Mouse (Mus musculus): ENCODE data around the gene Dennd2d.
A peak's percentile ranks its signal among the peaks of the same experiment; 100 is the strongest.

Gene Dennd2d

DNA sequence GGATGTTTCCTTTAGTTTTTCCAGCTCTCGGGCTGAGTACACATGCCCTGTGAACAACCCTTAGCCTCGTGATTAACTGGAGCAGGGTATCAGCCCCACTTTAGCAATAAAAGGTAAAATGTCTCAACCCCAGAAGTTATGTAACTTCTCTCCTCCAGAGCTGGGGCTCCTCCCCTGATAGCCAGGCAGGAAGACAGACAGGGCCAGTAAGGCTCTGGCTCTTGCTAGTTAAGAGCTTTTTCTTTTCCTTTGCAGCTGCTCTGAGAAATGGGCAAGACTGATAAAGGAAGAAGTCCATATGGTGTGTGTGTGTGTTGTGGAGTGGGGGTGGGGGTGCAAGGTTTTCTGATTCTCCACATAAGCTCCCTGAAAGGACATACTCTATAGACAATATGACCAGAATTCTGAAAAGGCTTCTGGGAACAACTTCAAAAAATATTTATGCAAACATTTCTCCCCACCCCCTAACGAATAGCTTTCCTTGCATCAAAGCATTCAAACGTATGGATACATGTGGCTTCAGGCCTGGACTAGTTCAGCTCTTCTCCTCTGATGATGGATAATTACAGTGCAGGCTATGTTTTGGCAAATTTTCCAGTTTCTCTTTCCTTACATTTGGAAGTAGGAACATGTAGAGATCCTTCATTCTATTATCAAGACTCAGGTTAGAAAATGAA lies 14.0 kb downstream of the Dennd2d start:
- DNase-seq: no peak

- DNase-seq: no peak
Measured at GRCm38 (mm10) chr3:106496996-106497395, 14.8 kb downstream of the Dennd2d start.

GRCm38 (mm10) chr3:106500510-106500909 lies 18.3 kb downstream of the Dennd2d start:
- DNase-seq: no peak

DNA sequence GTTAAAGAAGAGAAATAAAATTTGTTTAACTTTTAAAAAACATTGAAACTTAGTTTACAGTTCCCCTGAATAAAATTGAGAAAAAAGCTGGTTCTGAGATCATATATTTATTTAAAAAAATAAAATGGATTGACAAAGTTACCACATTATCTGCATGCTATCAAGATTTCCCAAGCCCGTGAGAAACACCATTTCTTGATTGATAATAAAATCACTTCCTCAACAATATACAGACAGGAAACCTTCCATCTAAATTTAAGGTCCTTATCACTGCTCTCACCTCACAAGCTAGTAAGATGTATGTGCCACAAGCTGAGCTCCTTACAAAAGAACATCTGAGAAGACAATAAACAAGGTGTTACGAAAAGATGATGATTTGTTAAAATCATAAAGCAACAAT lies 20.7 kb downstream of the Dennd2d start:
- no peak for DNase-seq

- no peak for DNase-seq
Measured at GRCm38 (mm10) chr3:106510669-106511068, 28.5 kb downstream of the Dennd2d start.

- no peak for DNase-seq
Measured at GRCm38 (mm10) chr3:106515016-106515415, 32.8 kb downstream of the Dennd2d start.

DNA sequence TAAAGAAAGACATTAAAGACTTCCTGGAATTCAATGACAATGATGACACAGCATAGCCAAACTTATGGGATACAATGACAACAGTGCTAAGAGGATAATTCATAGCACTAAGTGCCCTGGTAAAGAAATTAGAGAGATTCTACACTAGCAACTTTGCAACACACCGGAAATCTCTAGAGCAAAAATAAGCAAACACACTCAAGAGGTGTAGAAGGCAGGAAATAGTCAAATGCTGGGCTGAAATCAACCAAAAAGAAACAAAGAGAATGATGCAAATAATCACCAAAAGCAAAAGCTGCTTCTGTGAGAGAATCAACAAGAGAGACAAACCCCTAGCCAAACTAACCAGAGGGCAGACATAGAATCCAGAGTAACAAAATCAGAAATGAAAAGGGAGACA lies 40.5 kb downstream of the Dennd2d start:
- no peak for DNase-seq

DNA sequence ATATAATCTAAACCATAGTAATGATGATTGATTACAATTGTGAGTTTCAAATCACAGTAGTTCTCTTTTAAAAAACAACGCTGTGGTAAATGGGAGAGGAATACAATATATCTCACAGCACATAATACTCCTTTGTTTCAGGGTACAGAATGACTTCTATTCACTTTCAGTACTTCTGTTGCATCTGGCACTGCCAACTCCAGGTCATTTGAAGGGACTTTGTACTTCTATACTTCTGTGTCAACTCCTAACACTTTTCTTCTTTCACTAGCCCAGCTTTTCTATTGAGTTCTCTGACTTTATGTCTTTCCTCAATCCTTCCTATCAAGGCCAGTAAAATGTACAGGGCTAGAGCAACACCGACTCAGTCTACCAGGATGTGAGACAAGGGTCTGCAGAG lies 44.2 kb downstream of the Dennd2d start:
- no peak for DNase-seq

DNA sequence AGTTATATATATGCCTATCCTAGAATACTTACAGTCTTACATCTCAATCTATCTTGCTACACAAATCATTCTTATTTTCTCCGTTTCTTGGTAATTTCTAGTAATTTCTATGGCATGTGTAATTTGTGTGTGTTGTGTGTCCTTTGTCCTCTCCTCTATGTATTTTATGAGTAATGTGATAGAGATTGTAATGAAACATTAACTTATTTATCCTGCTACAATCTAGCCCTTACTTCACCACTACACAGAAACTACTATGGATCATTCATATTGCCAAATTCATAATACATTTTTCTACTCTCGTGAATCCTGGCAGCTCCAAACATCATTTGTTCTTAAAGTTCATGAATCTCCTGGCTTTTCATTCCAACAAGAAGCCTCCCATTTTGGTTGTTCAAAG lies 45.8 kb downstream of the Dennd2d start:
- DNase-seq: no peak

DNA sequence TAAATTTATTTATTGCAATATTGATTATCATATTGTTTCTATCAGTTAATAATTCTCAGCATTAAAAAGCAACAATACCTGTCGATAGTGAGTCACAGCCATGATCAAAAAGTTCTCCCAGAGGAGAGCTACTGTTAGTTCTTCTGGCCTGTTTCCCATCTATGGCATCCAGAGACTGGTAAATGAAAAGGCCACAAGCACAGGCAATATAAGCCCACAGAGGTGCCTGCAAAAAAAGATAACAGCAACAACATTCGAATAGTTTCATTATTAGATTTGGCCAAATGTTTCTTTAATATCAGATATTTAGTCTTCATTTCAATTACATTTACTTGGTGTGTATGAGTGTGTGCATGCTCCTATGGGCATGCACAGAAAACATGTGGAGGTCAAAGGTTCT lies 51.1 kb downstream of the Dennd2d start:
- no peak for DNase-seq

DNA sequence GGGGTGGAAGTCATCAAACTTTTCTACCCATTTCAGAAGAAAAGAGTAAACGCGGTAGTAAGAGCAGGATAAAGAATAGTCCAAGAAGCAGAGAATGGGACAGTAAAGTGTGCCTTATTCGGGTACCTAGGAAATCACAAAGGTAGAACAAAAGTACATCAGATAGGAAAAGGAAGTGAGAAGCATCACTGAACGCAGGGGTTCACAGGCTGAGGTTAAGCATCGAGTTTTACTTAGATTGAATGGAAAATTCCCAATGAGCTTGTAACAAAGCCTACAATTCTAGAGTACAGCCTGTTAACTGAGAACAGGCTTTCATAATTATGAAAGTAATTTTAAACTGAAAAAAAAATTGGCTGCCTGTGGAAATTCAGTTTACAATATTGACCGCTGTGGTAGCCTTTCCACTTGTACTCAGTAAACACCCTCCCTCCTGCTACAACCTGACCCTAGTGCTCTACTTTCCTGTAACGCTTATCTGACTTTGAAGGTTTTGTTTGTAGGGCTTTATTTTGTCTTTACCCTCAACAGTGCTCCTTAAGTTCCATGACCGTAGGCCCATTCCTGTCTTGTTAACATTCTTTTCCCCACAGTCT lies 62.6 kb downstream of the Dennd2d start:
- no peak for DNase-seq

GRCm38 (mm10) chr3:106547171-106547923 lies 65.1 kb downstream of the Dennd2d start, which contains the start of the genes Dram2 and Cept1:
Gene Dram2 (plus strand): TSS chr3:106547798.
Gene Cept1 (minus strand): TSS chr3:106547802.
- DNase-seq: peak; percentile 97

DNA sequence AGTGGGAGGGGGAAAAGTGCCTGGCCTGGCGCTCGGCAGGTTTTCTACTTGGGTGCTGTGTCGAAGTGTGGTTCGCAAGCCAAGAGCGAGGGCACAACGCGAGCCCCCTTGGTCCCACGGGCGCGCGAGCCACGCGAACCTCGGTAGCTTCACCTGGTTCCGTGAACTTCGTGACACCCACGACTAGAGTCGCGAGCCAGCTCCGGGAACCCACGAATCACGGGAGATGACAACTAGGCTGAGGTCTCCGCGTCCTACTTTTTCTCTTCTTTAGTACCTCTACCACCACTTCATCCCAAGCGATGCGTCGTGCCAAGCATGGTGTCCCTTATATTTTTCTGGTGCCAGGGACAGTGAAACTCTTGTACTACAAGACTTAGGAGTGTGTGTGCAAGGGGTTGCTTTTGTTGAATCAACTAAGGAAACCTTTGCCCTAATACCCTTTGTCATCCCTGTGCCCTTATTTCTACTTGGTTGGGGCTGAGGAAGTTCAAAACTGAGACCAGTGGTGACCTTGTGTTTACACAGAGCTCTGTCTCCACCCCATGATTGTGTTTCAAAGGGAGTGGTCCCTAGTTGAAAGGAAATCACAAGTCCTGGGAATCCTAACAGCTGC lies 65.8 kb downstream of the Dennd2d start:
- DNase-seq: peak; percentile 53

DNA sequence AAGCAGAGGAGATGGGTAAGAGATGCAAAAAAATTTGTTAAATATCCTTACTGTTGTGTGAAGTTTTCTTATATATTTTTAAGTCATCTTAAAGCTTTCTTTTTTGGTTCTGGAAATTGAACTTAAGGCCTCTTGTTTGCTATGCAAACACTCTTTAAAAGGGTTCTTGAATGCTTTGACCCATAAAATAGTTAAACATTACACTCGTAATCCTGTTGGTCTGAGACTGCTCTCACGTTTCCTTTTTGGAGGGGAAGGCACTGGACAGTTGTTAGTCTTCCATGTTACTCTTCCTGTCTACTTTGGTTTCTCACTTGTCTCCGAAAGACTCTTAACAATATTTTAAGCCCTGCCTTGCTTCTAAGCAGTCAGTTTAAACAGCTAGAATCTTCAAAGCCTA lies 66.8 kb downstream of the Dennd2d start:
- DNase-seq: no peak

Data from embryo, embryonic 11 days (tissue).